Mouse (Mus musculus) adrenal gland (tissue): ENCODE data around the gene Prr7.

ENCODE experiments used
- intact Hi-C: fragments of 180-260 bp; cut with DNase I; formaldehyde crosslinking; loops from one replicate; pipeline ENCODE4 v1.15.1; 2025

Gene Prr7

GRCm38 (mm10) chr13:55448131-55448530 lies 15.9 kb upstream of the Prr7 start:
- intact Hi-C loops, result no loop called here

DNA sequence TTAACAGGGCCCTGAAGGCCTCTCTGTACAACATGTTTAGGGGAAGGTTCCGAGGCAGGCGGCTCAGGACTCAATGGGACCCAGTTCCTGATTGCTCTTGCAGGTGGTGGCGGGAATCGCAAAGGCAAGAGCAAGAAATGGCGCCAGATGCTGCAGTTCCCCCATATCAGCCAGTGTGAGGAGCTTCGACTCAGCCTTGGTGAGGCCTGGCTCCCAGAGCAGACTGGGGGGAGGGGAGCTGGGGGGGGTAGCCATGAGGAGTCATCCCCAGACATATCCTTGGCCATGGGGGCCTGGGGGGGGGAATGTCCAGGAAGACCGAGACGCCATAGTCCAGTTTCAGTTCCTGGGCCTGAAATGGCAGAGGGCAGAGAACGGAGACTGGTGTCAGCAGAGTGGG lies 14.9 kb upstream of the Prr7 start:
- intact Hi-C loops, result no loop called here

- intact Hi-C loops, result no loop called here
Measured at GRCm38 (mm10) chr13:55449679-55450441, 14.2 kb upstream of the Prr7 start.

GRCm38 (mm10) chr13:55450511-55450980 lies 13.5 kb upstream of the Prr7 start:
- intact Hi-C loops, result no loop called here

GRCm38 (mm10) chr13:55451296-55451695 lies 12.8 kb upstream of the Prr7 start:
- intact Hi-C loops, result no loop called here

DNA sequence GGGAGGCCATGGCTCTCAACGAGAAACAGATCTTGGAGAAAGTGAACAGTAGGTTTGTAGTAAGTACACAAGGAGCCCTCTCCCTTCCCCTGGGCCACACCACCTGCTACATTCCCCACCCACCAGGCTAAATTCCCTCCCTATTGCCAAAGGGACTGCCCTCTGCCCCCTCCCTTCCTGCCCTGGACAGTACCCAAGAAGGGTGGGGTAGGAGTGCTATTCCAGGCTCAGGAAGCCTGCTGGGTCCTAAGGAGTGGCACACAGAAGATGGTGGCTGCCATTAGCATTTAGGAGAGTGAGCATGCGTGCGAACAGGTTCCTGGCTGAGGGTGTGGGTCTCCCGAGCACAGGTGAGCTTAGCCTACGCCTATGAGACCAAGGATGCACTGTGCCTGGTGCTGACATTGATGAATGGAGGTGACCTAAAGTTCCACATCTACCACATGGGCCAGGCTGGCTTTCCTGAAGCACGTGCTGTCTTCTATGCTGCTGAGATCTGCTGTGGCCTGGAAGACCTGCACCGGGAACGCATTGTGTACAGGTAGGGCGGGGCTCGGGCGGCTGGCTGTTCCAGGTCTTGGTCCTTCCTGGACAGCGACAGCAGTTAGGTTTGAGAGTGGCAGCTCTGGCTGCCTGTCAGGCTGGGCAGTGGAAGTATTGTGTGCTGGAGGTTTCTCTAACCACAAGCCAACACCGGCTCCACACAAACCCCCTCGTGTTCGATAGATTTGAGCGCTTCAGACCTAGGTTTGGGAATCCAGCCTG lies 12.1 kb upstream of the Prr7 start:
- intact Hi-C loops, result no loop called here

GRCm38 (mm10) chr13:55462965-55463364 lies 1.1 kb upstream of the Prr7 start:
- intact Hi-C loops, result no loop called here

GRCm38 (mm10) chr13:55463399-55464026 lies 554 bp upstream of the Prr7 start:
- intact Hi-C loops, result no loop called here

GRCm38 (mm10) chr13:55465184-55465583 lies 1.1 kb downstream of the Prr7 start:
- intact Hi-C loops, result no loop called here

DNA sequence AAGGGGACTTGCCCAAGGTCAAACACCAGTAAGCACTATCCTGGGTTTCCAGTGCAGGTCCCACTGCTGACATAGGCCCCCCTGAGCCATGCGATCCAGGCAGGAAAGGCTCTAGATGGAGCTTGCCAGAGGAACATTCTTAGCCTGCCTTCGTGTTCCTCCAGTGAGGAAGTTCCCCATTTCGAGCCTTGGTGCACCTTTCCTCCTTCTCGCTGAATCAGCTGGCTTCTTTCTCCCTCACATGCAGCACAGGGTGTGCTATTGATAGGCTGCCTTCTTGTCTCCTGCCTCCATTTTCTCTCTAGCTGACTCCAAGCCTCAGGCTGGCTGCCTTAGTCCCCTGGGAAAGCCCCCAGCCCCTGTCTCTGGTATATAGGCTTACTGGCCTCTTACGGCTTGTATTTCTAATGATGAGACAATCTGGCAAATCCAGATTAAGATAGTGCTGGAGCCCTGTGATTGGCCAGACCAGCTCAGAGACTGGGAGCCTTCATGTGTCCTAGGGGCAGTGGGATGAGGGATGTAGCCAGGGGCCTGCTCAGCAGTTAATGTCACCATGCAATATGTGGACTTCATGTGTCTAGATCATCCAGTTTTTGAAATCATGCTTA lies 1.9 kb downstream of the Prr7 start:
- intact Hi-C loops, result no loop called here

DNA sequence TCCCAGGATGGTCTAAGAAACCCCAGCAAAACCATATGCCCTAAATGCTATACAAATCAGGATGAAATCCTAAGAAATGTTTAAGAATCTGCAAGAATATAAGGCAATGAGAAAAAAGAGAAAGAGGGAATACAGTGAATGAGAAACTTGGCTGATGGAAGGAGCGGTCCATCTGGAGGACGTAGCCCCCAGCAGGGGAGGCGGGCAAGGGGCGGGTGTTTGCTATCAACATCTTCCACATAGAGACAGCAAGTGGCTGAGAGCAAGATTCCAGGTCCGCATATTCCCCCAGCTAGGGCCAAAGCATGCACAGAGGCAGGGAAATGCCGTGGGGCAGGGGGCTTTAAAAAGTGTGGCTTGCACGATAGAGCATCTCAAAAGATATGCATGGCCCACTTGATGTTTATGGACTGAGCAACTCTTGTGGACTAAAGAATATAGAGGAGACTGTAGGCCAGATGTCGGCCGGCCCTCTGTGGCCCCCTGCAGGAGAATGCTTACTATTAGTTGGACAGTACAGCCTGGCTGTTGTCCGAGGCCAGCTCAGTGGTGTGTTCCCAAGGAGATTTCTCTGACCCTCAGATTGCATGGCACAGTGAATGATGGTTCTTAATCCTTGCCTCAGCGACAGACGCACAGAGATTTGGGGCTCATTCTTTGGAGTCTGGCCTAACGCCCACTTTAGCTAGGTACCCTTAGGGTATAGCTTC lies 4.9 kb downstream of the Prr7 start:
- intact Hi-C loops, result no loop called here

DNA sequence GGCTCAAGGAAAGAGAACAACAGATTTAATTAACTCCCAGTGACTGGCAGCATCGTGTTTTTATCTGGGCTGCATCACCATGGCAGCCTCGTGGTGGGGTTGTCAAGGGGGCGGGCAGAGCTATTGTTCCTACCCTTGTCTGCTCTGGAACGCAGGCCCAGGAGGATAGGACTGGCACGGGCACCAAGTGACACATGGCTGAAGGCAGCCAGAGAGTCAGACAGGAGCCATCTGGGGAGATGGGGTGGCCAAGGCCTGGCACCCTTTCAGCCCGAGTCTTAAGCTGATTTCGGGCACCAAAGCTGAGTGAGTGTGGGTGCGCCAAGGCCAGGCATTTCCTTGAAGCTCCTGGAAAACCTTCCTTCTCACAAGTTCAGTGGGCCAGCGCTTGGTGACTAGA lies 6.3 kb downstream of the Prr7 start:
- intact Hi-C loops, result loop anchor here (2.0 kb wide), 2 partner anchors 50 to 66 kb away; no protein-coding TSS in a partner anchor

GRCm38 (mm10) chr13:55471156-55471818 lies 7.2 kb downstream of the Prr7 start:
- intact Hi-C loops, result loop anchor here (2.0 kb wide), 2 partner anchors 50 to 66 kb away; no protein-coding TSS in a partner anchor

- intact Hi-C loops, result loop anchor here (2.0 kb wide), 3 partner anchors 45 to 67 kb away; no protein-coding TSS in a partner anchor
Measured at GRCm38 (mm10) chr13:55471819-55472131, 7.7 kb downstream of the Prr7 start.

DNA sequence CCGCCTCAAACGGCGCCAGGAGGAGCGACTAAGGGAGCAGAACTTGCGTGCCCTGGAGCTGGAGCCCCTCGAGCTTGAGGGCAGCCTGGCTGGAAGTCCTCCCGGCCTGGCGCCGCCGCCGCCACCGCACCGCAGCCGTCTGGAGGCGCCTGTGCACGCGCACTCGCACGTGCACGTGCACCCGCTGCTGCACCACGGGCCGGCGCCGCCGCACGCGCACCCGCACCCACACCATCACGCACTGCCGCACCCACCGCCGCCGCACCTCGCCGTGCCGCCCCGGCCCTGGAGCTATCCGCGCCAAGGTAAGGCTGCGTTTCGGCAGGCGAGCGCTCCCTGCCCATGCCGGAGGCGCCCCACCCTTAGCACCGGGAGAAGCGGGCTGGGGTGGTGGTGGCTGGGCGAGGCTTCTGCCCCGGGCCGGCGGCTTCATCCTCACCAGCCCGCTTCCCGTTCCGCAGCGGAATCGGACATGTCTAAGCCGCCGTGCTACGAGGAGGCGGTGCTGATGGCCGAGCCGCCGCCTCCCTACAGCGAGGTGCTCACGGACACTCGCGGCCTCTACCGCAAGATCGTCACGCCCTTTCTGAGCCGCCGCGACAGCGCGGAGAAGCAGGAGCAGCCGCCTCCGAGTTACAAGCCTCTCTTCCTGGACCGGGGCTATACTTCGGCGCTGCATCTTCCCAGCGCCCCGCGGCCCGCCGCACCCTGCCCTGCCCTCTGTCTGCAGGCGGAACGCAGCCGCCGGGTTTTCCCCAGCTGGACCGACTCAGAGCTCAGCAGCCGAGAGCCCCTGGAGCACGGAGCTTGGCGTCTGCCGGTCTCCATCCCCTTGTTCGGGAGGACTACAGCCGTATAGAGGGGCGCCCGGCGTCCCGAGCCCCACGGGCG lies 8.3 kb downstream of the Prr7 start:
- intact Hi-C loops, result loop anchor here (2.0 kb wide), 1 partner anchor 44 kb away; no protein-coding TSS in a partner anchor

- intact Hi-C loops, result loop anchor here (2.0 kb wide), 1 partner anchor 44 kb away; no protein-coding TSS in a partner anchor
Measured at GRCm38 (mm10) chr13:55473076-55473831, 9.2 kb downstream of the Prr7 start.

DNA sequence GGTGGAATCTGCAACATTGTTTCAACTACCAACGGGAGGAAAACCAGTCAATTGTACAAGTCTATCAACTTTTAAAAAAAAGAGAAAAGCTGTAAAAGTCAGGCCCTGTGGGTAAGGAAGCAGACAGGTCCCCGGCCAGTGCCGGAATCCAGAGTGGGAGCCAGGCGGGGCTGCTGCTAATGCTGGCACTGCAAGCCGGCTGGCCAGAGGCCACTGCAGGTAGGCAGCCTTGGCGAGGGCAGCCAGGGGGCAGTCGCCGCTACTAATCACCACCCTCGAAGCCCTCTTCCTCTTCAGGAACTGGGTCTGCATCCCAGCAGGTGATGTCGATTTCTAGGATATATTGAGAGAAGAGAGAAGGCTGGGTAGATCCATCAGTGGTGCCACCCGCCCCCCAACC lies 9.9 kb downstream of the Prr7 start:
- intact Hi-C loops, result loop anchor here (2.0 kb wide), 1 partner anchor 43 kb away; no protein-coding TSS in a partner anchor

- intact Hi-C loops, result no loop called here
Measured at GRCm38 (mm10) chr13:55474621-55475069, 10.6 kb downstream of the Prr7 start.
